Mouse (Mus musculus) midbrain, embryonic 14.5 days (tissue): ENCODE measurements around the gene Tmem256. TPM values are rescaled to one million over a fixed set of nuclear protein-coding genes. Genes with fewer than 3 reads are reported as not detected.
A peak's percentile ranks its signal among the peaks of the same experiment; 100 is the strongest.

Experiments
- ATAC-seq: fragments of 200-750 bp; cut with Nextera tagmentation; 2 replicates; pipeline ENCODE4 v1.8.0; 2017; ENCODE audit warnings: moderate number of reproducible peaks, moderate library complexity; ENCODE audit not compliant: low FRiP score, low TSS enrichment
- DNase-seq: peaks from one replicate; pipeline ENCODE4 v3.0.0-alpha.2; 2015
- H3K27ac ChIP-seq: fragments of 300-500 bp; sonication (generic); replicated peaks from 2 replicates; pipeline ENCODE4 v1.5.1; 2014; ENCODE audit warnings: mild to moderate bottlenecking, low read depth, low read length, moderate library complexity
- H3K27me3 ChIP-seq: fragments of 300-500 bp; sonication (generic); 2 replicates; pipeline ENCODE4 v1.6.1; 2014; ENCODE audit warnings: low read length, control low read depth, mixed read lengths; ENCODE audit not compliant: control insufficient read depth, insufficient read depth
- H3K36me3 ChIP-seq: fragments of 300-500 bp; sonication (generic); 2 replicates; pipeline ENCODE4 v1.6.1; 2014; ENCODE audit warnings: low read length, control low read depth; ENCODE audit not compliant: control insufficient read depth, insufficient read depth
- H3K4me1 ChIP-seq: fragments of 300-500 bp; sonication (generic); 2 replicates; pipeline ENCODE4 v1.6.1; 2014; ENCODE audit warnings: mild to moderate bottlenecking, antibody characterized with exemption, low read length, control low read depth; ENCODE audit not compliant: control insufficient read depth, insufficient read depth
- H3K4me2 ChIP-seq: fragments of 300-500 bp; sonication (generic); 2 replicates; pipeline ENCODE4 v1.6.1; 2014; ENCODE audit warnings: mild to moderate bottlenecking, low read length, moderate library complexity
- H3K4me3 ChIP-seq: fragments of 300-500 bp; sonication (generic); replicated peaks from 2 replicates; pipeline ENCODE4 v1.5.1; 2014; ENCODE audit warnings: low read depth, low read length
- H3K9ac ChIP-seq: fragments of 300-500 bp; sonication (generic); replicated peaks from 2 replicates; pipeline ENCODE4 v1.6.1; 2014; ENCODE audit warnings: mild to moderate bottlenecking, low read length, moderate library complexity
- H3K9me3 ChIP-seq: fragments of 300-500 bp; sonication (generic); 2 replicates; pipeline ENCODE4 v1.6.1; 2016; ENCODE audit warnings: low read length, control low read depth, mixed read lengths; ENCODE audit not compliant: control insufficient read depth
- WGBS: fragments of 180-500 bp; shearing (Covaris S2); extraction: QIAGEN DNeasy Blood & Tissue Kit; methylation state at CpG from one replicate; pipeline ENCODE4 v1.1.7; 2014; 5-methylcytosine and 5-hydroxymethylcytosine counted together
- polyA plus RNA-seq: library from polyadenylated mRNA; unstranded; fragments of >200 nt; fragmentation: Nextera tagmentation; extraction: Ambion mirVana; gene quantifications from 2 replicates; pipeline ENCODE4 v1.2.1, GENCODE M21; 2014

Tmem256 gene
- polyA plus RNA-seq, 1 experiment from 2014 or later, result 313 TPM

DNA sequence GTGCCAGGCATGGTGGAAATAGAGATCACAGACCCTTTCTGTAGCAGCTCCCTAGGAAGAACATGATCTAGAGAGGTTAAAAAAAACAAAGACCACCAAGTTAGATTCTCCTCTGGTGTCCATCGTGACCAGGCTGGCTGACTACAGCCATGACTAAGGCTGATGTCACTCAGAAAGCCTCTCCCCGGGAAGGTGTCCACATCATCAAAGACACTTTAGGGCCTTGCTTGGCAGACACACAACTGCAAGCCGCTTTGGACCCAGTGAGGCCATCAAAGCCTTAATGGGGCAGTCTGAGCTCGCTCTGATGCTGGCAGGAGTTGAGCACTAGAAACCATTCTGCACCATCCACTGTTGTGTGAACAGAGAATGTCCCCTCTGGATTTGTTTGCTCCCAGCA is 34.1 kb downstream of the Tmem256 start:
- DNase-seq, result no peak
- WGBS, result 82% methylated on average over 4 of the region's 4 CpGs

DNA sequence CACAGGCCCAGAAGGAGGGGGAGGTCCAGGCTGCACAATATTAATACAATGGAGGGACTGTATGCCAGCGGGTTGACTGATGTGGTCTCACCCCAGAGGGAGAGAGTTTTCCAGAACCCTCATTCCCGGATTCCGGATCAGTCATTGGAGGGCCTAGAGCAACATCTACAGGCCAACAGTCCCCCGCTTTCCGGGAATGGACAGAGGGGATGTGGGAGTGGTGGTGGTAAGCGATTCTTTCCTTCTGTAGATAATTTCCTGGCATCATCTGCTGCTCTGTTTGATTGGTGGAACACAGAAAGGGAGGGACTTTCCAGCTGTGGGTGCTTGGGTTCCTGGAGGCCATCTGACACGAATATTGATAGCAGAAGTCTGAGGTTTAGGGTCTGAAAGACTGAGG is 37.9 kb downstream of the Tmem256 start:
- Histone ChIP-seq H3K9me3 (no peaks in the 10 kb centered on the region), H3K9ac (no peak overlapping the region), H3K27me3 (peaks cover 6% of the 10 kb centered on the region; the same call in 1 of the 2 replicates), H3K4me1 (peaks cover 8% of the 10 kb centered on the region), H3K4me3 (no peak overlapping the region), H3K27ac (no peak overlapping the region), H3K36me3 (no peaks in the 10 kb centered on the region), H3K4me2 (no peak overlapping the region)
- ATAC-seq, result no peak
- WGBS, result 81% methylated on average over 7 of the region's 7 CpGs
- DNase-seq, result no peak

More for the DNA sequence above, 34.1 kb downstream of the Tmem256 start:
- ATAC-seq, result no peak
- H3K27me3 ChIP-seq, result no peaks in the 10 kb centered on the region
- no peak overlapping the region for H3K9ac ChIP-seq
- no peak overlapping the region for H3K4me3 ChIP-seq
- no peaks in the 10 kb centered on the region for H3K9me3 ChIP-seq
- no peaks in the 10 kb centered on the region for H3K4me1 ChIP-seq
- no peaks in the 10 kb centered on the region for H3K36me3 ChIP-seq
- no peak overlapping the region for H3K4me2 ChIP-seq
- H3K27ac ChIP-seq, result no peak overlapping the region

DNA sequence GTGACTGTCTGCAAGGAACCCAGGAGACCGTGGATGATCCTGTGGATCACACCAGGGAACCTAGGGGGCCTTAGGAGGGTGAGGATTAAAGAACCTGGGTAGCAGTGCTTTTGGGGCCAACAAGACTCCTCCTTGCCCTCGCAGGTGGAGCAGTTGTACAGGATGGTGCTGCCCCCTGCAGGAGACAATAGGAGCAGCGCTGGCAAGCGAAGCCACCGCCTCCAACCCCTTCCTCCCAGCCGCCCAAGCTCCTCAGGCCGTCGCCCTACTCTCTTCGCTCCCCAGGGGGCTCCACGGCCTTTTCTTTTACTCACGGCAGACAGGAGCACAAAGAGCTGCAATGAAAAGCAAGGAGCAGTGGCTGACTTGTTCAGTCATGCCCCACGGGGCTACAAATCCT is 38.6 kb downstream of the Tmem256 start:
- Histone ChIP-seq H3K27me3 (peaks cover 9% of the 10 kb centered on the region; the same call in 1 of the 2 replicates), H3K4me3 (no peak overlapping the region), H3K9me3 (no peaks in the 10 kb centered on the region), H3K4me1 (peaks cover 14% of the 10 kb centered on the region), H3K27ac (no peak overlapping the region), H3K4me2 (peak overlapping the region; percentile 33), H3K9ac (no peak overlapping the region), H3K36me3 (no peaks in the 10 kb centered on the region)
- WGBS, result 1% methylated on average over 12 of the region's 12 CpGs
- no peak for ATAC-seq
- peak; percentile 85 for DNase-seq

DNA sequence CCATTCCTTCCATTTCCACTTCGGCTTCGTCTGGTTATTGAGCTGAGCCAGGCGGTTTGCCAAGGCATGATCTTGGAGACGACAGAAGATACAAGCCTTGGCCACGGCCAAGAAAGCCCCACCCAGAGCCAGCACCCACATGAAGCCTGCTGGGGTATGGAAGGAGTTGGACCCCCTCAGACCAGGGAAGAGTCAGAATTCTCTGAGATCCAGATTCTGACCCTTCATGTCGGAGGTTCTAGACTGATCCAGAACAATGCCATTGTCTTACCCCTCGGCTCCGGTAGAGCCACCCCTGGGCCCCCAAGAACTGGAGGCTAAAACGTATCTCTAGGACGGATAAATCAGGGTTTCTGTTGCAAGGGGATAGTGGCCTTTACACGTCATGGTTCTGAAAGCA is 39.6 kb downstream of the Tmem256 start, which contains the start of gene Tmem95:
TSS of gene Tmem95 (minus strand) at position 141 of the 400 bp plus-strand sequence.
- no peaks in the 10 kb centered on the region for H3K9me3 ChIP-seq
- H3K4me3 ChIP-seq, result no peak within 1 kb of the TSS
- no peak within 1 kb of the TSS for H3K9ac ChIP-seq
- peaks cover 17% of the 10 kb centered on the region; the same call in 1 of the 2 replicates for H3K27me3 ChIP-seq
- peaks cover 14% of the 10 kb centered on the region for H3K4me1 ChIP-seq
- WGBS, result 90% methylated on average over 11 of the region's 11 CpGs
- no peak for ATAC-seq
- no peaks in the 10 kb centered on the region for H3K36me3 ChIP-seq
- H3K27ac ChIP-seq, result no peak within 1 kb of the TSS
- no peak for DNase-seq
- peak within 1 kb of the TSS; percentile 33 for H3K4me2 ChIP-seq

DNA sequence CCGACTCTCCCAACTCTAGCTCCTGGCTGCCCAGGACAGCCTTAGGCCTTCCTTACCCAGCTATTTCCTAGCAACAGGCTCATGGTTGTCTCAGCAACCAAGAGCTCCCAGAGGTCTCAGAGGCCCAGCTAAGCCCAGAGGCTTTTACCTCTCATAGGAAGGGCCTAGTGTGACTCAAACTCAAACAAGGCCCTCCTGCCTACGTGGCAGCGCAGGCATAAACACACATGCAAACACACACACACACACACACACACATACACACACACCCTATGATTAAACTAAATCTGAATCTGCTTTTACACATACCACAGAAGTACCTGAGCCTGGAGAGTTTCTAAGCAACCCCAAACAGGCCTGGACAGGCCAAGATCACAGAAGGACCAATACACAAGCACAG is 40.1 kb downstream of the Tmem256 start:
- Histone ChIP-seq H3K4me1 (peaks cover 14% of the 10 kb centered on the region), H3K4me3 (no peak overlapping the region), H3K4me2 (no peak overlapping the region), H3K27me3 (peaks cover 17% of the 10 kb centered on the region; the same call in 1 of the 2 replicates), H3K9me3 (no peaks in the 10 kb centered on the region), H3K27ac (no peak overlapping the region), H3K9ac (no peak overlapping the region), H3K36me3 (no peaks in the 10 kb centered on the region)
- DNase-seq, result no peak
- WGBS, result 63% methylated on average over 3 of the region's 3 CpGs
- no peak for ATAC-seq

DNA sequence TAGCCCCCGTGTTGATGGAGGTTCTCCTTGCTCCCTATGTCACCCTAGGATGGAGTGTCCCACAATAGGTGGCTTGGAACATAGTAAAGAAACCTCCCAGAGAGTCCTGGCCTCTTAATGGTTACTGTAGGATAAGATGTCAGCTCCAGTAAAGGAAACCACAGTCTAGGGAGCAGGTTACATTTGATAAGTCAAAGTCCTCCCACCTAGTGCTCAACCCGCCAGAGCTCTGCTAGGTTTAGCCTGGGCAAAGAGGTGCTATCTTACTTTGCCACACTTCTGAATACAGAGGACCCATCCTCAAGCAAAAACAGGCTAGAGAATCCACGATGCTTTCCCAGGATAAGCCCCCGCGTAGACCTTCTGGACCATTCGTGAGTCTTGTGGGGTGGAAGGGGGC is 40.6 kb downstream of the Tmem256 start:
- Histone ChIP-seq H3K9ac (no peak overlapping the region), H3K27me3 (peaks cover 17% of the 10 kb centered on the region; the same call in 1 of the 2 replicates), H3K4me2 (no peak overlapping the region), H3K4me3 (no peak overlapping the region), H3K36me3 (no peaks in the 10 kb centered on the region), H3K27ac (no peak overlapping the region), H3K9me3 (no peaks in the 10 kb centered on the region), H3K4me1 (peaks cover 14% of the 10 kb centered on the region)
- 93% methylated on average over 6 of the region's 6 CpGs for WGBS
- DNase-seq (no peak), ATAC-seq (no peak)

DNA sequence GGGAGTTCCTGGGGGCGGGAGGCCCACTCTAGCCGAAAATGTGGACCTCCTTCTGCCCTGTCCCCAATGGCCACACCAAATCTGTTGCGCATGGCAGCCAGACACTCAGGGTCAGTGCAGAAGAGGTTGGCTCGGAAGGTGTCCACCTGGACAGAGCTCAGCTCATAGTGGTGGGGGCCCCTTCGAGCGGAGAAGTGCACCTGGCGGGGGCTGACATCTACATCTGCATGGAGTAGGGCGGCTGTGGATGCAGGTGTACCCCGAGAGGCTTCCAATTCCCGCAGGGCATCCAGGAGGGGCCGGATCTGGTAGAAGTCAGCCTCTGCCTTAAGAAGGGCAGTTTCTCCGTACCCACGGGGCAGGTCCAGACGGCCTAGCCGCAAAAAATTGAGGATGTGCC is 41.4 kb downstream of the Tmem256 start:
- peak overlapping the region; percentile 69 for H3K4me2 ChIP-seq
- peaks cover 17% of the 10 kb centered on the region; the same call in 1 of the 2 replicates for H3K27me3 ChIP-seq
- no peak overlapping the region for H3K9ac ChIP-seq
- 60% methylated on average over 15 of the region's 15 CpGs for WGBS
- H3K36me3 ChIP-seq, result no peaks in the 10 kb centered on the region
- no peak for ATAC-seq
- no peaks in the 10 kb centered on the region for H3K9me3 ChIP-seq
- peaks cover 14% of the 10 kb centered on the region for H3K4me1 ChIP-seq
- no peak overlapping the region for H3K27ac ChIP-seq
- no peak for DNase-seq
- H3K4me3 ChIP-seq, result 0 out of 2 replicates have a peak overlapping the region, but pooled peaks have one; percentile 0

DNA sequence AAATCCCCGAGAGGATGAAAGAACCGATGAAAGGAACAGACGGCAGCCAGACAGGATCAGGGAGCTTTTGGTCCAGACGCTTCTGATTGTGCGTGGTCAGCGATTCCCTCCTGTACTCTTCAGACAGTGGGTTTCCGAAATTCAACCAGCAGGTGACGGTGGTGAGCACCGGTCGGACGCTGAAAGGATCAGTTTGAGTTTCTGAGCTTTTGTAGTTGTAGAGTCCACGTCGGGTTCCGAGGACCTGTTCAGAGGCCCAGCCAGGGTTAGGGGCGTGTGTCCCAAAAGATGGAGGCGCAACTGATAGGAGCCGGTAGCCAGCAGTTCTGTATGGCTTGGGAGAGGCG is 42.2 kb downstream of the Tmem256 start:
- under 1% methylated on average over 18 of the region's 18 CpGs for WGBS
- H3K36me3 ChIP-seq, result no peaks in the 10 kb centered on the region
- 0 out of 2 replicates have a peak, but pooled peaks have one; percentile 25 for ATAC-seq
- H3K27me3 ChIP-seq, result peaks cover 17% of the 10 kb centered on the region; the same call in 1 of the 2 replicates
- peak overlapping the region; percentile 69 for H3K4me2 ChIP-seq
- peak; percentile 82 for DNase-seq
- peak overlapping the region; percentile 44; the same call in 1 of the 2 replicates for H3K9ac ChIP-seq
- peak overlapping the region; percentile 40 for H3K4me3 ChIP-seq
- H3K27ac ChIP-seq, result 0 out of 2 replicates have a peak overlapping the region, but pooled peaks have one; percentile 37
- peaks cover 14% of the 10 kb centered on the region for H3K4me1 ChIP-seq
- no peaks in the 10 kb centered on the region for H3K9me3 ChIP-seq
